Mouse (Mus musculus): Measurements from ENCODE around the gene Tle4.

Tle4 gene

DNA sequence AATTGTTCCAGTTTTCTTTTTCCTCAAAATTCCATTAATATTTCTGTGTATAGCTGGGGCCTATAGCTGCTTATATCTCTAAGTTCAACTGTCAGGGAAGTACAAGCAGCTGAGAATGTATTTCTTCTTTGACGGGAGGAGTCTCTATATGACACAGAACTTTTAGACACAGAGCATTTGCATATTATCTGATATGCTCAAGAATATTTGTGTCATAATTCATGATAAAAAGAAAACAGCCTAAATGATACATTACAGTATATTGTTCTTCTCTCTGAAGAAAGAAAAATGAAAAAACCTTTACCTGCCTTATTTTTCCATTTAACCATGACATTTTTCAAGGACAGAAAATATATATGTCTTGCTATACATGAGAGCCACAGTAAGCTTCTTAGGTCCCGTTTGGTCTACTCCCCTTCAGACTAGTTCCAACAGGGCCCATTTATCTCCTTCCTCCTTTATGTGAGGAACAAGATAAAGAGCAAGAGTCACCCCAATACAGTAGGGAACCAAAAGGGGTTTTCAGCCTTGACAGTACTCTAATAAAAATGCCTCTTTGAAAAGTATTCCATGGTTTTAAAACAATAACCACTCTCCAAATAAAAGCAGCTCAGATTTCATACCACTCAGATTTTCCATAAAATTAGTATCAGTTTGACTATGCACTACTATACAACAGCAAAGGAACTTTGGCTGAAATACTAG lies 77.6 kb downstream of the Tle4 start:
- in situ Hi-C loops (cut with MboI), result no loop called here

- in situ Hi-C loops (cut with MboI), result no loop called here
These were observed 78.7 kb downstream of the Tle4 start for GRCm38 (mm10) chr19:14519186-14519585.

GRCm38 (mm10) chr19:14518438-14519044 lies 79.3 kb downstream of the Tle4 start:
- in situ Hi-C loops (cut with MboI), result no loop called here

DNA sequence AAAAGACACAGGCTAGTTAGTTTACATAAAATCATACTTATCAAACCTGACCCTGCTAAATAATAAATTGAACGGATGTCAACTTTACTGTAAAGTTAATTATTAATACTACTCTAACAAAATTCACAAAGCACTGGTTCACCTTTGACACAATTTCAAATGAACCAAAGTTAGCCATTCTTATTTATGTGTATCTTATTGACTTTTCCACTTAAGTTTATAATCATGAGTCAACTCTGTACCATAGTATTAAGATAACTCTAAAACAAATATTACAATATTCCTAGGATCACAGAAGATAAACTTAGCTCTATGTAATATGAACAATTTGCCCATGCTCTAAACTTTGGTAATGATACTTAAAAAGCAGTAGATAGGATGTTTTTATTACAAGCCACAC lies 81.4 kb downstream of the Tle4 start:
- in situ Hi-C loops (cut with MboI), result no loop called here

DNA sequence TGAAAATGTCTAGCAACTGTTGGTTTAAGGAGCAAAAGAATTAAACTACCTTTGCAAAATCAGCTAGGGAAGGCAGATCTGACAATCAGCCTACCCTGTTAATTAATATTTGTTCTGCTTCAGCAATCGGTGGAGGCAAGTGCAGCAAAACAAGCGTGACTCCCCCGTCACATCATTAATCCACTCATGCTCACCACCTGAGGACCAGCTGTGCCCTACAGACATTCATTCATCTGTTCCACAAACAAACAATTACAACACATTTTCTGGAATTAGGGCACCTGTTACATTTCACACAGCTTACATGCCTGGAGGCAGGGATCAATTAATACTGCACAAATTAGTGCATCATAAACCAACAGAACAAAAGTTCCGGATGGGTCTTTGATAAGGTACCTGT lies 89.0 kb downstream of the Tle4 start:
- in situ Hi-C loops (cut with MboI), result no loop called here

DNA sequence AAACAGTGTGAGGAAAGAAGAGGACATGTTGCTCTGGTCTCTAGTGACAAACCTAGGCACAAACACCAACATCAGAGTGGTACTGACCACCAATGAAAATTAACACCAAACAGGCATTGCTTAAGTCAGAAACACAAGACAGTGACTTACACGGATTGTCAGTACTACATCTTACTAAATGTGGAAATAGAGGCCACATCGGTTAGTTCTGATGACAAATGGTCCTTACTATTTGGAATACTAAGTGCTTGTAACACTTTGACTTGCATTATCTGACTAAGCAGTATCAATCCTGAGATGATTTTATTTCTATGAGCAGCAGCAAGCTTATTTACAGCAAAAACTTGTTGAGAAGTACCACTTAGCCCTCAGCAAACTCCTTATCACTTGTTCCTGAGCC lies 89.9 kb downstream of the Tle4 start:
- in situ Hi-C loops (cut with MboI), result no loop called here

GRCm38 (mm10) chr19:14506875-14507670 lies 90.8 kb downstream of the Tle4 start:
- in situ Hi-C loops (cut with MboI), result no loop called here

DNA sequence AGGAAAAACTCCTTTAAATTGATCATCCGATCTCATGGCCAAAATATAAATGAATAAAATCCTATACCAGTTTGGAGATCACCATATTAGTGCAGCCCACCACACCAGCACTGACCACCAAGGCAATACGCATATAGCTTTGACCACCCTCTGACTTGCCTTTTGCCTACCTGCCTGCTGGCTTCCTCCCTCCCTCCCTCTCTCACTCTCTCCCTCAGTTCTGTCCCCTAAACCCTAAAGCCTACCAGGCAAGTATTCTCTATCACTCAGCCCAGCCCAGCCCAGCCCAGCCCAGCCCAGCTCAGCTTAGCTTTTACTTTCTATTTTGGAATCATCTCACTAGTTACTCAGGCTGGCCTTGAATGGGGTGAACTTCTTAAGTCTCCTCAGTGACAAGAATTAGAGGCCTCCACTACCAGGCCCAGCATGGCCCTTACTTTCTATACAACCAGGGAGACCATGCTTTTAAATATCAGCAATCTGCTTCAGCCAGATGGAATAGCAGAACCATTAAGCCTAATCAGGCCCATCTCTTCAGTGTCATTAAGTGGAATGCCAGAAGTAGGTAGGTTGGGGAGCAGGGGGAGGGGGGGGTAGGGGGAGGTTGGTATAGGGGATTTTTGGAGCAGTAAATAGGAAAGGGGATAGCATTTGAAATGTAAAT lies 91.8 kb downstream of the Tle4 start:
- in situ Hi-C loops (cut with MboI), result no loop called here

DNA sequence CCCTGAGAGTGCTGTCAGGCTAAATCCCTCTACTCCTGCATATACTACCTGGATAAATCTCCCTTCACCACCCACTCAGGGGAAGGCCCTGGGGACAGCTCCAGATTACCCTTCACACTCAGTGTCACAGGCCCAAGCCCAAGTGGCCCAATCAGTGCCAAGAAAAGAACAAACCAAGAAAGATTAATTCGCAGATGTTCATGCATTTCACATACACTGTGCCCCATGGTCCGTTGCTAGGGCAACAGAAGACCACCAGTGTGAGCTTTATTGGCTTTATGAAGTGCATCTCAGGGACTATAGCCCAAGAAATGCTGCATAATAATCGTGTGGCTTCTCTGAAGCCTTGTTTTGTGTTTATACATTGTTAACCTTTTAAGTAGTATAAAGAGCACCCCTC lies 92.5 kb downstream of the Tle4 start:
- in situ Hi-C loops (cut with MboI), result no loop called here

DNA sequence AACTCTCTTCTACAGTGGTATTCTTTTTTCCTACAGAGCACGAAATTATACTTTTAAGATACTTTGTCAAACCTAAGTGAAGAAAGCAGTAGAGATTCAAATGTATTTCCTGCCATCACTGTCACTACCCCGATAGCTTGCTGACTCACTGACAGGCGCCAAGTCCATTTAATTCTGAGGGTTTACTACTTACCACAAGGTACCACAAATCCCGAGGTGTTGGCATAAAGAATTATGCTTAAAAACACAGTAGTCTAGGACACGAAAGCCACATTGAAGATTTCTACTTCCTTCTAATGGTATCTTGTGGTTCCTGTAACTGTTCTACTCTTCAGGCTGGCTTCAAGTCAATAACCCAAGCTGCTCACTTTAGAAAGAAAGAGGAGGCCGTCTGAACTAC lies 94.0 kb downstream of the Tle4 start:
- in situ Hi-C loops (cut with MboI), result no loop called here

GRCm38 (mm10) chr19:14502234-14502633 lies 95.6 kb downstream of the Tle4 start:
- in situ Hi-C loops (cut with MboI), result no loop called here

GRCm38 (mm10) chr19:14499835-14500425 lies 97.9 kb downstream of the Tle4 start:
- in situ Hi-C loops (cut with MboI), result no loop called here

DNA sequence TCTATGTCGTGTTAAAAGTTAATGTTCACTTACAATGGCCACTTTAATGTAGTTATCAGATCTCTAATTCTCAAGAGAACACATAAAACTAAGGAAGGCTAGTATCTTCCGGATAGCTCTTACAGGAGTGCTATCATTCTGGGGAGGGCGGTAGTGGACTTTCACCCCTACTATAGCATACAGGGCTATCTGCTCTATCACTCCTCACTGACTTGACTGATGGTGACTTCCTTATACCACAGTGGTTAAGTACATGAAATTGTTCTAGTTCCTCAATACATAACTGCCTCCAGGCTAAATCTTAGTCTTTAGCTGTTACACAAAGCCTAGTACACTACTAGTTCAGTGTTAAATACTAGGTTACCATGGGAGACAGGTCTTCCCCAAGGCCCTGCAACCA lies 104.8 kb downstream of the Tle4 start:
- in situ Hi-C loops (cut with MboI), result no loop called here

DNA sequence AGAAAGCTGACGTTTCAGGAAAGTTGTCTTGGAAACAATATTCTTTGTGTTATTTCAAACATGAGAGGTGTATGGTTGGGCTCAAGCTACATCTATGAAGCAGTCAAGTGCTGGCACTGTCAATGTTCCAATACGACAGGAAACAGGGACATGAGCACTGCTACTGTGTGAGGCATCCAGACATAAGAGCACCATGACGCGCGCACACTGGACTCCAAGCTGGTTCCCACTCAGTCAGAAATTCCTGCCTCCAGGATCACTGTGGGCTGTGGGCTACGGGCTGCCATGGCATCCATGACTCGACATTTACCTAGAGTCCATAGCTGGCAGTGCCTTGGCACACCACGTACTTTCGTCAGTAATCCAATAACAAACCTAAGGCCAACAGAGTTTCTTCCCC lies 110.7 kb downstream of the Tle4 start:
- in situ Hi-C loops (cut with MboI), result no loop called here

GRCm38 (mm10) chr19:14485176-14485575 lies 112.7 kb downstream of the Tle4 start:
- in situ Hi-C loops (cut with MboI), result no loop called here

- in situ Hi-C loops (cut with MboI), result no loop called here
These were observed 115.2 kb downstream of the Tle4 start for GRCm38 (mm10) chr19:14482562-14483138.

GRCm38 (mm10) chr19:14481796-14482561 lies 115.9 kb downstream of the Tle4 start:
- in situ Hi-C loops (cut with MboI), result no loop called here

- in situ Hi-C loops (cut with MboI), result no loop called here
These were observed 118.1 kb downstream of the Tle4 start for GRCm38 (mm10) chr19:14479711-14480110.

- in situ Hi-C loops (cut with MboI), result no loop called here
These were observed 128.5 kb downstream of the Tle4 start for GRCm38 (mm10) chr19:14469325-14469724.

DNA sequence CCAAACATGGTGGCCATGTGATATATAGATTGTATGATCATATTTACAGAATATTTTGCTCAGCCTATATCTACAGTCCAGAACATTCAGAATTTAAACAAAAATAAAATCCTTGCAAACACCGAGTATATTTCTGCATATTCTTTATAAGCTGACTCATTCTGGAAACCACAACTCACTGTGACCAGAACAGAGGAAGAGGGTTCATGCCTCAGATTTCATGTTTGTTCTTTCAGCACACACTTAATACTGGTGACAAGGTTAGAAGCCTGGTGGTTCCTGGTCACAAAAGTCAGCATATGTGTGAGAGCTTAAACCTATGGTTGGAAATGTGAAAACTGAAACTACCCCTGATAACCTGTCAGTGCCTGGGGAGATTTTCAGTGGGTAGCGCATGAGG lies 129.1 kb downstream of the Tle4 start:
- in situ Hi-C loops (cut with MboI), result no loop called here

GRCm38 (mm10) chr19:14466020-14466419 lies 131.8 kb downstream of the Tle4 start:
- in situ Hi-C loops (cut with MboI), result no loop called here
